ENCODE assay signal across 9 mouse cellular contexts in the genomic region with DNA sequence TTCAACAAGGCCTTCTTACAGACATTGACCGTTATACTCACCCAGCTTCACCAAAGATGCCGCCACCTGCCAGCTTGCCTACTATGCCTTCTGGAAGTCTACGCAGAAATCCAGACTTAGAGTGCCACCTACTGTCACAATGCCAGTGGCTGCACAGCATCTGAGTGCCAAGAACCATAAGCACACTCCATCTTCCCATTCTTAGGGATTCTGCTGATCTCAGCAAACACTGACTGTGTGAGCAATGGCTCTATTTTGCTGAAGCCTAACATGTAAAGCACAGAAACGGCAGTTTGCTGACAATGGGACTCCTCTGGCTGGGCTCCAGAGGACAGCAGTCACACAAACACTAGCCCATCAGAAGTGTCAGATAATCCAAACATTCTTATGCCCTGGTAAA. TPM values are rescaled to one million over a fixed set of nuclear protein-coding genes. Genes with fewer than 3 reads are reported as not detected.
DNase-seq lines count a peak whose midpoint lies in the region; ATAC-seq and TF ChIP-seq lines count a peak whose summit lies in the region.
"Had no signal": no experiment of that assay in that cellular context is flagged by ENCODE, and none has a peak within 500 bp of the region (broad histone marks: within the 10 kb centered on the region; RNA-seq: fewer than 3 reads in every experiment).

No protein-coding gene starts in this region.

- no peaks in the 10 kb centered on the region for H3K4me1 ChIP-seq in heart, embryonic 11.5 days (ENCODE audit: control insufficient read depth, insufficient read depth, low read length)
- 0 out of 2 replicates have a peak, but pooled peaks cover 4% of the 10 kb centered on the region for H3K4me1 ChIP-seq in hindbrain, embryonic 15.5 days (replicated peaks)
- H3K4me1 ChIP-seq: limb, embryonic 12.5 days had no signal

- peak; percentile 41 for TF ChIP-seq CTCF in Patski (IDR thresholded peaks at IDR 0.05)

- H3K27me3 ChIP-seq in heart, embryonic 11.5 days (ENCODE audit: control insufficient read depth, insufficient read depth, low read length): no peaks in the 10 kb centered on the region
- H3K27me3 ChIP-seq in Patski: peaks cover 6% of the 10 kb centered on the region
- H3K27me3 ChIP-seq in hindbrain, embryonic 15.5 days: no peaks in the 10 kb centered on the region
- H3K27me3 ChIP-seq: limb, embryonic 12.5 days had no signal

- ATAC-seq in heart, embryonic 11.5 days (replicated peaks; ENCODE audit: insufficient number of reproducible peaks, low FRiP score, low TSS enrichment): no peak
- ATAC-seq in Patski: no peak
- peak; percentile 68 for ATAC-seq in hindbrain, embryonic 15.5 days (ENCODE audit: low FRiP score, low read depth)

- intact Hi-C loops in left cerebral cortex, postnatal 4 days (cut with DNase I): no loop called here

- no peak overlapping the region for H3K4me2 ChIP-seq in heart, embryonic 11.5 days
- H3K4me2 ChIP-seq in hindbrain, embryonic 15.5 days: no peak overlapping the region
- H3K4me2 ChIP-seq: limb, embryonic 12.5 days had no signal

- H3K36me3 ChIP-seq in heart, embryonic 11.5 days (ENCODE audit: control insufficient read depth, insufficient read depth, low read length): no peaks in the 10 kb centered on the region
- no peaks in the 10 kb centered on the region for H3K36me3 ChIP-seq in hindbrain, embryonic 15.5 days
- H3K36me3 ChIP-seq: limb, embryonic 12.5 days had no signal

- in situ Hi-C loops in Patski (cut with MboI; ENCODE audit: low pct_unique_long_range_greater_than_20kb): no loop called here

- no peak overlapping the region for H3K4me3 ChIP-seq in heart, embryonic 11.5 days (ENCODE audit: low read depth, low read length)
- H3K4me3 ChIP-seq in hindbrain, embryonic 15.5 days: no peak overlapping the region
- H3K4me3 ChIP-seq: limb, embryonic 12.5 days had no signal

- H3K9ac ChIP-seq in heart, embryonic 11.5 days (ENCODE audit: low read depth, low read length): no peak overlapping the region
- H3K9ac ChIP-seq in hindbrain, embryonic 15.5 days: no peak overlapping the region
- H3K9ac ChIP-seq: limb, embryonic 12.5 days had no signal

- POLR2A ChIA-PET in Patski (lab: Charles Lee): no interaction called here

- 32% methylated on average over 4 of the region's 4 CpGs for WGBS in heart, embryonic 11.5 days (ENCODE audit: insufficient replicate concordance)
- 34% methylated on average over 4 of the region's 4 CpGs for WGBS in hindbrain, embryonic 15.5 days

- DNase-seq in heart, postnatal 4 days: peak; percentile 12
- DNase-seq in Patski (ENCODE audit: low read depth, low spot score): no peak
- DNase-seq in embryo, embryonic 10 days (ENCODE audit: low spot score): peak; percentile 70
- peak; percentile 72 for DNase-seq in left cerebral cortex, postnatal 4 days
- peak; percentile 66 for DNase-seq in retina, postnatal 1 day
- DNase-seq in urinary bladder, postnatal 14 days (ENCODE audit: low spot score): no peak

- no peak overlapping the region for H3K27ac ChIP-seq in heart, embryonic 11.5 days (ENCODE audit: low read depth, low read length)
- no peak overlapping the region for H3K27ac ChIP-seq in hindbrain, embryonic 15.5 days (replicated peaks)
- H3K27ac ChIP-seq: limb, embryonic 12.5 days had no signal

- CTCF ChIA-PET in Patski (lab: Charles Lee): no interaction called here

- H3K9me3 ChIP-seq in heart, embryonic 11.5 days (replicated peaks; ENCODE audit: control insufficient read depth, low read length): no peaks in the 10 kb centered on the region
- no peaks in the 10 kb centered on the region for H3K9me3 ChIP-seq in hindbrain, embryonic 15.5 days
- H3K9me3 ChIP-seq: limb, embryonic 12.5 days had no signal

RNA-seq across cellular contexts. Expression of gene Olfr270, which starts 5.7 kb away (rescaled TPM):
- not detected for total RNA-seq in heart, postnatal 4 days (2021)
- polyA plus RNA-seq in heart, embryonic 11.5 days (2014; fragmentation: Nextera tagmentation; extraction: Ambion mirVana): not detected in 2 replicates
- polyA plus RNA-seq in Patski (2021): not detected
- not detected in 2 replicates for polyA plus RNA-seq in hindbrain, embryonic 15.5 days (2015; fragmentation: Nextera tagmentation; extraction: Ambion mirVana)
- total RNA-seq in left cerebral cortex, postnatal 4 days (2021): not detected
- polyA plus RNA-seq: limb, embryonic 12.5 days had no signal

RNA-seq across cellular contexts. Expression of gene Nipsnap3a, which starts 30.4 kb away (rescaled TPM):
- not detected for total RNA-seq in heart, postnatal 4 days (2021)
- not detected in 2 replicates for polyA plus RNA-seq in heart, embryonic 11.5 days (2014; fragmentation: Nextera tagmentation; extraction: Ambion mirVana)
- not detected for polyA plus RNA-seq in Patski (2021)
- not detected in 2 replicates for polyA plus RNA-seq in hindbrain, embryonic 15.5 days (2015; fragmentation: Nextera tagmentation; extraction: Ambion mirVana)
- total RNA-seq in left cerebral cortex, postnatal 4 days (2021): not detected
- polyA plus RNA-seq: limb, embryonic 12.5 days had no signal

RNA-seq across cellular contexts. Expression of gene Olfr272, which starts 39.7 kb away (rescaled TPM):
- total RNA-seq in heart, postnatal 4 days (2021): not detected
- polyA plus RNA-seq in heart, embryonic 11.5 days (2014; fragmentation: Nextera tagmentation; extraction: Ambion mirVana): not detected in 2 replicates
- not detected for polyA plus RNA-seq in Patski (2021)
- polyA plus RNA-seq in hindbrain, embryonic 15.5 days (2015; fragmentation: Nextera tagmentation; extraction: Ambion mirVana): not detected in 2 replicates
- not detected for total RNA-seq in left cerebral cortex, postnatal 4 days (2021)
- polyA plus RNA-seq: limb, embryonic 12.5 days had no signal

RNA-seq across cellular contexts. Expression of gene Nipsnap3b, which starts 53.0 kb away (rescaled TPM):
- total RNA-seq in heart, postnatal 4 days (2021): 10 to 100 TPM; 24.0 to 26.4 TPM
- 91.6 and 105 TPM in 2 replicates for polyA plus RNA-seq in heart, embryonic 11.5 days (2014; fragmentation: Nextera tagmentation; extraction: Ambion mirVana)
- 30.7 TPM for polyA plus RNA-seq in Patski (2021)
- 165 and 168 TPM in 2 replicates for polyA plus RNA-seq in hindbrain, embryonic 15.5 days (2015; fragmentation: Nextera tagmentation; extraction: Ambion mirVana)
- 10 to 100 TPM; 50.5 to 50.6 TPM for total RNA-seq in left cerebral cortex, postnatal 4 days (2021)

Comparison
In these comparisons a context has a peak if more than half of its experiments do, and no peak if none do; other contexts are left out.
1. DNase-seq: peak in heart, postnatal 4 days (single experiment), embryo, embryonic 10 days (single experiment), left cerebral cortex, postnatal 4 days (single experiment) and retina, postnatal 1 day (single experiment); none in Patski (single experiment) and urinary bladder, postnatal 14 days (single experiment).